Mouse (Mus musculus): Measurements from ENCODE around the gene Fam83d.
A peak's percentile ranks its signal among the peaks of the same experiment; 100 is the strongest.

The Fam83d gene

DNA sequence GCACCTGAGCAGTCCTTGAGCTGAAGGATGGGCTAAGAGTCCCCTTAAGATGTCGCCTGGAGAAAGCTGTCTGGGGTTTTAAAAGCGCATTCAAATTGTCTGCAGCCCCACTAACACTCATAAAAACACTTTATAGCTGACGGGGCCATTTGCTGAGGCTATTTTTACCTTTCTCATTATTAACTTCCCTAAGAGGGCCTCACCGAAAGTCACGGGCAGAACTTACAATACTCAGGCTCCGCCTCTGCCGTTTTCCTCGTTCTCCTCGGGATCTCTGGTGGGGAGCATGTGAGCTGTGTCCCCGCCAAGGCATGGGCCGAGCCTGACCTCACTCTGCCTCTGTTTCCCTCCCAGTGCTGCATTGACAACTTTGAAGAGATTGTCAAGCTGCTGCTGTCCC is 21.7 kb upstream of the Fam83d start:
- DNase-seq = no peak

DNA sequence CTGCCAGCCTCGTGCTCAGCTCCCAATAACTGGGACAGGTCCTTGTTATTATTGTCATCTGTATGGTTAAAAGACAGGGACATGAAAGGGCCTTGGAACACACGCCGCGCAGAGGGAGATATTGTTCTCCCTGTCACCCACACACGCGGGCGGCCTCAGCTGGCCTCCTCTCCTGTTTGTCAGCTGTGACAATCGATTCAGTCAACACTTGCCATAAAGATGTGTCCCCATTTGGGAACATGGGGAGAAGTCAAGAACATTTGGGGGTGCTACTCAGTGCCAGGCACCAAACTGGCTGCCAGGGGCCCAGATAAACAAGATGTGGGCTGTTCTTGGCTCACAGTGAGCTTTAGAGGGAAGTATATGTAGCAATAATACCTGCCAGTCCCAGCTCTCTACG is 18.5 kb upstream of the Fam83d start:
- no peak for DNase-seq

DNA sequence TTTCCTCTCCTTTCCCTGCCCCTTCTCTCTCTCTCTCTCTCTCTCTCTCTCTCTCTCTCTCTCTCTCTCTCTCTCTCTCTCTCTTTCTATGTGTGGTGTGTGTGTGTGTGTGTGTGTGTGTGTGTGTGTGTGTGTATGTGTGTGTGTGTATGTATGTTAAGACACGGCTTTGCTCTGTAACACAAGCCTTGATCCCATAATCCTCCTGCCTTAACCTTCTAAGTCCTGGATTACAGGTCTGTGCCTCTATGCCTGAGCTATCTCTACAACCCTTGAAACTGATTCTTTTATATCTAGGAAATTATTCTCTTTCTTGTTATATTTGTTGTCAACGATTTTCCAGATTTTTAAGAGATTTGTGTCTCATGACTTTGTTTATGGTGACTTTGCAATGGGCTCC is 7.7 kb upstream of the Fam83d start:
- no peak for DNase-seq

DNA sequence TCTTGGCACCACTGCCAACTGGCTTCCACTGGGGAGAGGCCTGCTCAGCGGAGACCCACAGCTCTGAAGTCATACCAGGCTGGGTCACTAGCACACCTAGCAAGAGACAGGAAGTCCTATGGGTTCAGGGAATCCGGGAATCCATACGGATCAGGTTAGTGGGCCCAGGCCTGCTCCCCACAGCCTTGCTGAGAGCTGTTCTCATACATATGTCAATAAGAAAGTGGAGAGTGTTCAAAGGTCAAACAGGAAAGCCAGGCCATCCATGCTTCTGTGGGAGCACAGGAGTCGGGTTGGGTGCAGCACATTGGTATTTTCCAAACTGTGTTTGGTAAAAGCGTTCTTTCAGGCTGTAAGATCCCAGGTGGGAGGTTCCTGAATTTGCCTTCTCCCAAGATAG is 5.6 kb upstream of the Fam83d start:
- no peak for DNase-seq

DNA sequence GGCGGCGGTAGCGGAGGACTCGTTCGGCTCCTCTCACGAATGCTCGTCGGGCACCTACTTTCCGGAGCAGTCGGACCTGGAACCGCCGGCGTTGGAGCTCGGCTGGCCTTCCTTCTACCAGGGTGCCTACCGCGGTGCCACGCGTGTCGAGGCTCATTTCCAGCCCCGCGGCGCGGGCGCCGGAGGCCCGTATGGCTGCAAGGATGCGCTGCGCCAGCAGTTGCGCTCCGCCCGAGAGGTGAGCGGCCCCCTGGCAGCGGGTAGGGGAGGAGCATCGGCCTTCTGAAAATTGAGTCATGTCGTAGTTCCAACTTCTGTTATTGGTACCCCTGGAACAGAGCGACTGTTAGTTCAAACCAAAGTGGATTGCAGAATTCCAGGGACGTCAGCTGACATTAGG is 457 bp downstream of the Fam83d start:
- no peak for DNase-seq

DNA sequence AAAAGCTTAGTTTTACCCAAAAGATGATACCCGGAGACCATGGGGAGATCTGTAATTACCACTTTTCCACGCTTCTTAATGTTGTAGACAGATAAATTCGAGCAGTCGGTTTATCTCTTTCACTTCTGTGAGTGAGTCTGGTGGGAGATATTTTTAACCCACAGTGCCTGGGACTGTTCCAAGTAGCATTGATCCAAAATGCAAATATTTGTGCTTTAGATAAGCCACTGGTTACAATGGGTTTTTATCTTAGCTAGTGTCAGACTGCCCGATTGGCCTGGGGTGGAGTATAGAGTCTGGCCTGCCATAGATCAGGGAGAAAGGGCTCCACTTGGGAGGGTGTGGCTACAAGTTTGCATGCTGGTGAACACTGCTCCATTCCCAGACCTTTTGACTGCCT is 878 bp downstream of the Fam83d start:
- no peak for DNase-seq

DNA sequence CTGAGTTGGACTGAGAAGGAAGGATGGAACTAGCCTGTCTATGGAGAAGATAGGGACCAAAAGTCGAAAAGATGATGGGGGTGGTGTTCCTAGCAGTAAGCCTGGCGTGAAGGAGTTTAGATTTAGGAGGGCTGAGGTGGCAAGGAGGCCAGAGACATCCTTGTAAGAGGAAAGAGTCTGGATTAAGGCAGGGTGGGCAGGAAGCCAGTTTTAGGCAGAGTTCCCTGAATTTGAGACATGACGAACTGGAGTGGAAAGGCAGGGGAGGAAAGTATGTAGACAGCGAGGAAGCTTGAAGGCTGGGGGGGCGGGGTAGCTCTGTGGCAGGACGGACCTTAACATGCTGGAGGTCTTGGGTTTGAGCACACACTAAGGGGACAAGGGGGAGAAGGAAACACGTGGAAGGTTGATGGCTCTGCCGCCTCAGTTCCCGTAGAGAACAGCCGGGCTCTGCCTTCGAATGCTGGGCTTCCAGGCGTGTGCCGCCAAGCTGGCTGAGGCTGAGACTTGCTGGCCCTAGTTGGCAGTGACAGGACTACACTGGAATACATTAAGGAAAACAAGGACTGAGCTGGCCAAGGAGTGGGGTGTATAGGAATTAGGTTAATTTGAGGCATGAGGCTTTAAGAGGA is 2.3 kb downstream of the Fam83d start:
- no peak for DNase-seq

DNA sequence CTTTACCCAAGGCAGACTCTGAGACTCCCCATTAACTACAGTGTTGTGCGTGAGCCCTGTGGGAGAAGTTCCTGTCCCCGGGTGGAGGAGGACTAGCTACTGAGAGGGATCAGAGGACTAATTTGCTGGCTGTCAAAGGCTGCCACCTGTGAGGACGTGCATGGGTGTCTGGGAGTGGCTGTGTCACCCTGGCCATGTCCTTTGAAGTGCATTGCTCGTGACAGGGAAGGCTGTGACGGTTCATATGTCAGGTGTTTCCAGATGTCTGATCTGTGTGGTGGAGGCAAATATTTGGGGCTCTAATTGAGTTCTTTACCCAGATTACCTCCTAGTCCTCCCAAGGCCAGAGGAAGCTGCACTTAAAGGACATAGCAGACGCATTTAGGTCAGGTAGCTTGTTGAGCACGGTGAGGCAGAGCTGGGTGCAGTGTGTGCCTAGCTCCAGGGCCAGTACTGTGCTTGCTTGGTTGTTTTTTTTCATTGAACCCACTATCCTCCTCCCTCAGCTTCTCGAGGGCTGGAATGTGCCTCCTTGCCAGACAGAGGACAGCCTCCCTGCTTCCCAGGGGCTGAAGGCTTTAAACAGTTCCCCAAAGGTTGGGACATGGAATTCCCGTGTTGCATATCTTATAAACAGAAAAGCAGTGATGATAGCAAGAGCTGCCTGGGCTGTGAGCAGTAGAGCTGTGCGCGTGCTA is 3.3 kb downstream of the Fam83d start:
- no peak for DNase-seq

DNA sequence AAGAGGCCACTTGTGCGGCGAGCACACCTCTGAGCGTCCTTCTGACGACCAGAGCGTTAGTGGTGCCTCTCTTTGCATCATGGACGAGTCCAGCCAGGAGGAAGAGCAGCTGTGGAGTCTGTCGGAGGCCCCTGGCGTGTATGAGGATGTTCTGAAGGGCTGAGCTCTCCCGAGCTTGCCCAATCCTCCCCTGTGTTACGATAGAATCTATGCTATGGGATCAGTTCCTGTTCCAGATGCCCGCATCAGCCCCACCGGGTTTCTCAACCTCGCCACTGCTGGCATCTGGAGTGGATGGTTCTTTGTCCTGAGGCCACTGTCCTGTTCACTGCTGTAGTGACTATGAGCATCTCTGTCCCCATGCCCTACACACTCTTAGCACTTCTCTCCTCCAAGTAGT is 4.9 kb downstream of the Fam83d start:
- no peak for DNase-seq

DNA sequence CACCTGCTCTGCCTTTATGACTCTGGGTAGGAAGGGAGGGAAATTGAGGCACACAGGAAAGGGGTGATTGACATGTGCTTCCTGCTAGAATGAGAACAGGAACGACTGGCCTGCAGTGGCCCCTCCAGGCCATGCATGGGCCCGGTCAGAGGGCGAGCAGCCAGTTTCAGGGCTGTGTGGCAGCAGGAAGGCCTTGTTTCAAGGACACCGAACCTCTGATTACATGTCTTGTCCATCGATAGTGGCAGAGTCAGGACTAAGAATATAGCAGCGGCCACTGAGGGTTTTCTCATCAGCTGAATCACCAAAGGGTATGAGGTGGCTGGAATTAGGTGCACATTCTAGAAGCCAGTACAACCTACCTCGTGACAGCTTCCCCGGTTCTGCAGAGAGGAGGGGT is 7.0 kb downstream of the Fam83d start:
- no peak for DNase-seq

DNA sequence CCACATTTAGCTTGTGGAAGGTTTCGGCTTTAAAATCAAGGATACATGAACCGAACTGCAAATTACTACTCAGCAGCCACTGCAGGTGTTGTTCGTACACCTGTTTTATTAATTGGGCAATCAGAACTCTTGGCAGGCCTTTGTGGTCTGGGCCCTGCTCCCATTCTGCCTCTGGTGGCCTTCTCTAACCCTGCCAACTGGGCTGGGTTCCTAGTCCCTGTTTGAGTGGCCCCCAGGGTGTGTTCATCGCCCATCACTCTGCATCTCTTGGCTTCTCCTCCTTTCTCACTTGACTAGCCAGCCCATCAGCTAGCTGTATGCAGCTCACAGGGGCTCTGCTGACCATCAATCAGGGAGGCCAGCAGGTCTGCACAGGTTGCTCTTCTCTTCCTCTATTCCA is 8.8 kb downstream of the Fam83d start:
- DNase-seq = no peak

DNA sequence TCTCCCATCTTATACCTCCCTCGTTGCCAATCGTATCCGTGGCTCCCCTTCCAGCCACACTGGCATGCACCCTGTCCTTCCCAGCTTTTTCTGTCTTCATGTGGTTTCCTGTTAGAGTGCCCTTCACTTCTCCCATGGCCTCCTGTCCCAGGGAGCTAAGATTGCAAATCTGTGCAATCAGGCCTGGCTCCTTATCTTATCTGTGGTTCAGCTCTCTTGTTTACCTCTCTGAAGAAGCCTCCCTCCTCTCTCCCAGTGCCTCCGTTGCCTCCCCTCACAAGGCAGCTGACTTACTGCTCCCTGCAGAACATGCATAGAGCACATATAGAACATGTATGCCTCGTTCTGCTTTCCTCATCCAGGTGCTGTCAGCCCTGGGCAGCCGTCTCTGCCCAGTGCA is 9.6 kb downstream of the Fam83d start:
- no peak for DNase-seq

DNA sequence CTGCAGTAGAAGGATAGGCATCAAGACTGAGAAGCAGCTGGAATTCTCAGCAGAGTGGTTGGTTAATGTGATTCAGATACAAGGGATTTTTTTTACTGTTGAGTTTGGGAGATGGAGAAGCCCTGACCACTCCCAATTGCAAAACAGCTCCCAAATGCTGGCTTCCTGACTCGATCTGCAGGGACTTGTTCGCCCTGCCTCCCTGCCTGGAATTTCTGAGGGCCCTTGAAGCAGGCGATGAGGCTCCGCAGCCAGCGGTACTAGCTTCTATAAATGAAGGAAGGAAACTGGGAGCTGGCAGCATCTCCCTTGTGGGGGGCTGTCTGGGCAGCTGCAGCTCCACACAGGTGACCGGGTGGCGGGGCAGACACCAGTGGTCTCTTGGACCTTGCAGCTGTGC is 10.5 kb downstream of the Fam83d start:
- no peak for DNase-seq

DNA sequence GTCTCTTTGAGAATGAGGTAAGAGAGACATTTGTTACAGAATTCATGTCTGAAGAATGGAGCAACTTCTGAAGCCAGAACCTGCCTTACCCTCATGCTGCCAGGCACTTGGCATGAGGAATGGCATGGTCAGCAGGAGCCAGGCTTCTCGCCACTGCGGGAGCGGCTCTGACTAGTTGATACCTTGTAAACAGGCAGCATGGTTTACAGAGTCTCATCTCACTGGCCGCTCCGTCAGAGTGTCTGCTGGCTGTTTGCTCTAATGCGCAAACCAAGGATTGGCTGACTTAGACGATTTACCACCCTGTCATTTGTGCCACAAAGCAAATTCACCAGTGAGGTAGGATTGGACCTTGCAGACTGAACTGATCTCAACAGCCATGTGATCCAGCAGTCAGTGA is 13.2 kb downstream of the Fam83d start:
- no peak for DNase-seq

DNA sequence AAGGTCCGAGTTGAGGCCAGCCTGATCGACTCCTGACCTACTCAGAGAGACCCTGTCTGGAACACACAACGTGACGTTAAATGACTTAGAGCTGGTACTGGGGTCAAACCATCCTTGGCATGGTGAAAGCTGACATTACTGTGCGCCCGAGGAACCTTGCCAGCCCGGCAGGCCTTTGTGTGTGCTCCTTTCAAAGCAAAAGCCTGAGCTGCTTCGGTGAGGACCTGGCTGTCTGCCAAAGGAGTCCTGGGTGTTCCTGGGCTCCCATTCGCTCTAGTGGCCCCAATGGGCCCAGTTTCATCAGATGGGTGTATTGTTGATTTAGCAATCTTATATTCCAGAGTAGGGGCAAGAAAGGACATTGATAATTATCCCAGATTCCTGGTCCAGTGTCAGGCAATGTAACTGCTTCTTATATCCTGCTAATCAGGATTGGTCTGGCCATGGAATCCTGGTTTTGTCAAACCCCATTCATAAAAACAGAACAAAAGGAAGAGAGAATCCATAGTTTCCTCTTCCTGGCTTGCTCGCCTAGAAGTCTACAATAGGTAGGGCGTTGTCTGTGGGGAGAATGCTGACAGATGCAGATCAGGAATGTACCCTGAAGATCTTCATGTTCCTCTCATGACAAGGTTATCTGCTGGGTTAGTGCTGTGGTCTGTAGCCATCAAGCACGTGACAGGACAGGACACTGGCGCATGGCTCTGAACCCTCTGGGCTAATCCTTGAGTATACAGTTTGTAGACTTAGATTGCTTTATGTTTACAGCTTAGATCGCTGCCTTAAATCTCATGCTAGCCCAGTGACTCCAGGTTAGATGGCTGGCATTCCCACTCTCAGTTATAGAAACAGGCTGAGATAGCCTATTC is 19.3 kb downstream of the Fam83d start:
- no peak for DNase-seq

DNA sequence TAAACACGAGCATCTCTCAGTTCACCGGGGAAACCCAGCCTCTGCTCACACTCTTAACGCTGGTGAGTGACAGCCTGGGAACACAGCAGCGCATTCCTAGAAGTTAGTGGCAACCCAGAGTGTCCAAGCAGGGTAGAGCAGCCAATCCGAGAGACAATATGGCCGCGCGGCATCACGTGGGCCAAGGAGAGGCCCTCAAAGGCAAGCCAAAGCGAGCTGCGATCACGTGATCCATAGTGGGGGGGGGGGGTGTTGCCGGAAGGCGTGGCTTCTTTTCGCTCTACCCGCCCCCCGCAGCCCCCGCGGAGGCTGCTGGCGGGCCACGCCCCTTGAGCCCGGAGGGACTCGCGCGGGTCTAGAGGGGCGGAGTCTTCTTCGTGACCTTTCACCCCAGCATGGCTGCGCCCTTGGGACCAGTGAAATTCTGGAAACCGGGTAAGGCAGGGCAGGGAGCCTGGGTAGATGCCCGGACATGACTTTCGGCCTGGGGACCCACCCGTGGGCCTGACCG is 26.7 kb downstream of the Fam83d start, which contains the start of gene Dhx35:
Gene Dhx35 (plus strand): TSS at position 314 of the 511 bp plus-strand sequence.
- DNase-seq = peak; percentile 93

DNA sequence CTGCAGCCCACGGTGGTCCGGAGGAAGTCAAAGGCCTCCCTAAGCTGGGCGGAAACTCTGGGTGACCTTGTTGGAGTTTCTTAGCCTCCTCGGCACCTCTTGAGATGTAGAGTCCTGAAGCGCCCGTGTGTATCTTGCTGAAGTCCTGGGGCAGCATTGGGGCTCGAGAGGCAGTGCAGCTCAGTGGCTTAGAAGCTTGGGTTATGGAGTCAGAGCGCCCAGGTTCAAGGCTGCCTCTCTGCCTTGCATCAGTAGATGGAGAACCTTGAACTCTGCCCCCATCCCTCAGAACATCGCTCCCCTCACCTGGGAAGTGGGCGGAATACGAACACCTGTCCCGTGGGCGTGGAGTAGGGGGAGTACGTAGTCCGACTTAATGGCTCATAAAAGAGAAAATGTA is 27.1 kb downstream of the Fam83d start:
- no peak for DNase-seq

DNA sequence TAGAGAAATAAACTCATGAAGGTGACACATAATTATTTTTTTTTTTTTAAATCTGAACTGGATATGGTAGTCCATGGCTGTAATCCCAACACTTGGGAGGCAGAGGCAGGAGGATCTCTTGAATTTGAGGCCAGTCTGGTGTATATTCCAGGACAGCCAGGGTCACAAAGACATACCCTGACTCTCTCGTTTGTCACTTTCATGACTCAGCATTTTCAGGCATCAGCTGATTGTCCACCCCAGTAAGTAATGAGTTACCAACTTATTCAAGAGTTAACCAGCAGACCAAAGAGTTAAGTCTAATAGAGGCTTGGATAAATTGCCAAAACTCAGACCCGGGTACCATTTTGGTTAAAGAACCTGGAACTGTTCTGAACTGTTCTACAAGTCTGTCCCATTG is 28.0 kb downstream of the Fam83d start:
- DNase-seq = peak; percentile 12

DNA sequence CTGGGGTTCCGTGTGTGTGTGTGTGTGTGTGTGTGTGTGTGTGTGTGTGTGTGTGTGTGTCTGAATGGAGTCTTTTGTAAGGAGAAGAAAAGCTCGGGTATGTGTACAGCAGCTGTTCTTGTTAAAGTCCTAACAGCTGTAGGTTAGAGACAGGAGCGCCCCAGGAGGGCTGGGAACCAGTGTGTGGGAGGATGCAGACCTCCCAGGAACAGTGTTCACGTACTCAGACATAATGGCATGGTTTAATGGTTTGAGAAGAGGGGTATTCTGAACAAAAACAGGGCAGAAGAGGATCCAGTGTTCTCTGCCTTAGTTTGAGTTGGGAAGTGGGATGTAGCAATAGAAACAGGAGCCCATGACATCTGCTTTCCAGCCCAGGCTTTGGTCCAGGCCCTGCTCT is 31.4 kb downstream of the Fam83d start:
- DNase-seq = no peak

DNA sequence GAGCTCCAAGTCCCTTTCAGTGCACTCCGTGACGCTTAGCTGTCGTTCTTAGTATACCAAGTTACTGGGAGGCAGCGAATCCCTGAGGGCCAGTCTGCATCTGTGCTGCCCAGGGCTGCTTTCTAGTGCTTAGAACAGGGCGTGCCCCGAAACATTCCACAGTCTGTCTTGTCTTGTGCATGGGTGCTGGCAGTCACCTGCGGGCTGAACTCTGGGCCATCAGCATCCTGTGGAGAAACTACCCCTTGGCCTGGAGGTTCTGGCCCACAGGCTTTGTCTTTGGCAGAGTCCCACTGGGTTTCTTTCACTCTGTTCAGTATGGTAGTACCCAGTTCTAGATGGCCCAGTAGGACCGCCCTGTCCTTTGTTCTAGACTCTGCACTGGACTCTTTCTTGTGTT is 32.9 kb downstream of the Fam83d start:
- DNase-seq = no peak

DNA sequence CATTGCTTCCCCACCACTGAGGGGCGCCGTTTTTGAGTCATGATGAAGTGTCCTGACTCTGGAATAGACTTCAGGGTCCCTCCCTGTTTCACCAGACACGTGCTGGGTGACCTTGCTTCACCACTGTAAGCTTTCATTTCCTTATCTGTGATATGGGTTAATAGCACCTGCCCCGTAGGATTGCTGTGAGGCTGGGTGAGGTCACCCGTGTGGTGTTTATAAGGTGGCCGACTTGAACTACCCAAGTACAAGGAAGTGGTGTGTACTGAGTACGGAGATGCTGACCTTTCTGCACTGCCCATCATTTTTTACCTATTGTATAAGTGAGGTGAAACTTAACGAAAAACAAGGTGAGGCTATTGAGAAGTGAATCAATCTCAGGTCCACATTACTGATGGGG is 35.7 kb downstream of the Fam83d start:
- no peak for DNase-seq

DNA sequence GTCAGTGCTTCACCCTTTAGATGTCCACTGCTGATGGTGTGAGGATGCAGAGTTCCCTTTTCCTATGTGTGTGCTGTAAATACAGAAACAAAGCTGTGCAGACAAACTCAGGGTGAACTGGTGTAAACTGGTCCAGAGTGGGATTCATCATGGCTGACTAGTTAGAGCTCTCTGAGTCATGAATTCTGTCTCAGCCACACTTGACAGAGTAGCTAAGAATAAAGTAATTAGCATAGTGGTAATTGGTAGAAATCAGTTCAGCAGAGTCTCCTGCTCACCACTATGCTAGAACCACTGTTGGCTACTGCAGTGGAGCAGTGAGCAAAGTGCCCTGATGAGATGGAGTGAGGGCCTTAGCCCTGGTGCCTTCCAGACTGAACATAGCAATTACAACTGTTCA is 47.8 kb downstream of the Fam83d start:
- DNase-seq = no peak

DNA sequence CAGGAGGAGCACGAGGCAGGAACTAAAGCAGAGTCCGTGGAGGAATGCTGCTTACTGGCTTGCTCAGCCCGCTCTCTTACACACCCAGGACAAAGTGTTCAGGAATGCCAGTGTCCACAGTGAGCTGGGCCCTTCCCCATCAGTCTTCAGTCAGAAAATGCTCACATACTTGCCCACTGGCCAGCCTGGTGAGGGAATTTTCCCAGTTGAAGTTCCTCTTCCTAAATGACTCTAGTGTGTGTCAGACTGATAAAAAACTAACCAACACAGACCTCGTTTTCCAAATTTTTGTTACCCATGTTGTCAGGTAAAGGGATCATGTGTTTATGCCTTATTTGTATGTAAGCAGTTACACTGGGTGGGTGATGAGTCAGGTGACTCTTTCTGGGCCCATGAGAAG is 48.3 kb downstream of the Fam83d start:
- no peak for DNase-seq

DNA sequence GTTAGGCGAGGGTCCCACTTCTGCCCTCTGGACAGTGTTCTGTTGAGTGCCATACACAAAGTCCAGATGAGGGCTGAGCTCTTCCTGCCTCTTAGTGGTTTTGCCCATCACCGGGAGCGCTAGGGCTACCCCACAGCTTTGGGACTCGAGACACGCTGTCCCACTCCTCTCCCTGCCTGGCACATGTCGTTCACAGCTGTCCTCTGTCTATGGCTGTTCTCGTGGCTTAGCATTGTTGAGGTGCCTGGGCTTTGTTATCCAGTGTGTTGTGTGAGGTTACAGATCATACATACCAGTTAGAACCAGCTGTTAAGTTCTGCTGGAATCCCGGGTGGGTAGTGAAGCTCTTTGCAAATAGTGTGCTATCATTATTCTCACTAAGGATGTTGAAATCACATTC is 49.8 kb downstream of the Fam83d start:
- DNase-seq = no peak

Data from cerebellum, adult 9-11 months (tissue).